Mouse (Mus musculus) liver (tissue): ENCODE results near the gene Myo1e.
A peak's percentile ranks its signal among the peaks of the same experiment; 100 is the strongest.

Experiments used
- DNase-seq: peaks from one replicate; pipeline ENCODE4 v3.0.0-alpha.2; 2020; ENCODE audit warnings: mixed read lengths

Myo1e gene

GRCm38 (mm10) chr9:70207151-70207831 lies at the start of gene Myo1e:
Gene Myo1e (plus strand): TSS chr9:70207350.
- DNase-seq = peak; percentile 75

- DNase-seq = no peak
These were observed 47.1 kb upstream of the Myo1e start for GRCm38 (mm10) chr9:70160071-70160470.

- DNase-seq = peak; percentile 20
These were observed 38.2 kb upstream of the Myo1e start for GRCm38 (mm10) chr9:70168973-70169372.

GRCm38 (mm10) chr9:70174291-70174848 lies 32.8 kb upstream of the Myo1e start:
- DNase-seq = no peak

GRCm38 (mm10) chr9:70174896-70175295 lies 32.3 kb upstream of the Myo1e start:
- DNase-seq = no peak

- no peak for DNase-seq
These were observed 30.9 kb upstream of the Myo1e start for GRCm38 (mm10) chr9:70176291-70176690.

- no peak for DNase-seq
These were observed 25.4 kb upstream of the Myo1e start for GRCm38 (mm10) chr9:70181719-70182118.

- DNase-seq = no peak
These were observed 24.5 kb upstream of the Myo1e start for GRCm38 (mm10) chr9:70182639-70183038.

- DNase-seq = no peak
These were observed 14.8 kb upstream of the Myo1e start for GRCm38 (mm10) chr9:70192336-70192735.

- no peak for DNase-seq
These were observed 12.5 kb upstream of the Myo1e start for GRCm38 (mm10) chr9:70194622-70195021.

- DNase-seq = no peak
These were observed 10.0 kb upstream of the Myo1e start for GRCm38 (mm10) chr9:70196956-70197659.

GRCm38 (mm10) chr9:70197992-70198391 lies 9.2 kb upstream of the Myo1e start:
- no peak for DNase-seq

GRCm38 (mm10) chr9:70202753-70203152 lies 4.4 kb upstream of the Myo1e start:
- peak; percentile 54 for DNase-seq

- no peak for DNase-seq
These were observed 3.7 kb upstream of the Myo1e start for GRCm38 (mm10) chr9:70203267-70204076.

GRCm38 (mm10) chr9:70207981-70208521 lies 901 bp downstream of the Myo1e start:
- DNase-seq = no peak

- DNase-seq = no peak
These were observed 1.6 kb downstream of the Myo1e start for GRCm38 (mm10) chr9:70208751-70209150.

GRCm38 (mm10) chr9:70209296-70210049 lies 2.3 kb downstream of the Myo1e start:
- no peak for DNase-seq

GRCm38 (mm10) chr9:70211638-70212037 lies 4.5 kb downstream of the Myo1e start:
- no peak for DNase-seq

- no peak for DNase-seq
These were observed 9.4 kb downstream of the Myo1e start for GRCm38 (mm10) chr9:70216517-70216916.

GRCm38 (mm10) chr9:70219295-70219931 lies 12.3 kb downstream of the Myo1e start:
- DNase-seq = no peak

- no peak for DNase-seq
These were observed 13.5 kb downstream of the Myo1e start for GRCm38 (mm10) chr9:70220461-70221170.
